Mouse (Mus musculus) thymus, postnatal 36 days (tissue): ENCODE results near the gene Rhbdl1.
"Not testable (repeated sequence)": the region's sequence is repeated elsewhere in the genome, so short reads cannot be mapped to it uniquely, and the experiment has no call there.

Experiments used
- DNase-seq, 2 experiments: peaks; one replicate each; pipeline ENCODE4 v3.0.0; 2022; ENCODE audit warnings: mixed read lengths in 2 of 2

Rhbdl1 gene

DNA sequence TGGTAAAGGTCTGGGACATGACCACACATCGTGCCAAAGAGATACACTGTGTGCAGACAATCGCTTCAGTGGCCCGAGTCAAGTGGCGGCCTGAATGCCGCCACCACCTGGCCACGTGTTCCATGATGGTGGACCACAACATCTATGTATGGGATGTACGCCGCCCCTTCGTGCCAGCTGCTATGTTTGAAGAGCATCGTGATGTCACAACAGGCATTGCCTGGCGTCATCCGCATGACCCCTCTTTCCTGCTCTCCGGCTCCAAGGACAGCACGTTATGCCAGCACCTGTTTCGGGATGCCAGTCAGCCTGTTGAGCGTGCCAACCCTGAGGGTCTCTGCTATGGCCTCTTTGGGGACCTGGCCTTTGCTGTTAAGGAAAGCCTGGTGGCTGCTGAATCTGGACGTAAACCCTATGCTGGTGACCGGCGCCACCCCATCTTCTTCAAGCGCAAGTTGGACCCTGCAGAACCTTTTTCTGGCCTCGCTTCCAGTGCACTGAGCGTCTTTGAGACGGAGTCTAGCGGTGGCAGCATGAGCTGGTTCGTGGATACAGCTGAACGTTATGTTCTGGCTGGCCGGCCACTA is 11.0 kb downstream of the Rhbdl1 start:
- DNase-seq: no peak

DNA sequence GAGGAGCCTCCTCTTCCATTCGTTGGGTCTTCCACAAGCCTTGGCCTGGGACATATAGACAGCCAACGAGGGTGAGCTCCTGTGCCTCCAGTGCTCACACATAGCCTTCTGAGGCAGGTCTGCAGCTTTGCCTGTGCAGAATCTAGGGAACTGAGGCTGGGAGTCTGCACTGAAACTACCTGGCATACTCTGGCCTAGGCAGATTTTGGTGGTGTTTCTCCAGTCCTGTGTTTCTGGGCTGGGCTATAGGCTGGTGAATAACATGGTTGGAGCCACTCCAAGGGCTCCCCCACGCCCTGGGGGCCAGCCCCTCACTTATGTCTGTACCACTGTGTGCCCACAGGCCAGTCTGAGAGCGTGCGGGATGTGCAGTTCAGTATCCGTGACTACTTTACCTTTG is 11.8 kb downstream of the Rhbdl1 start:
- no peak for DNase-seq

GRCm38 (mm10) chr17:25824362-25825142 is 12.5 kb downstream of the Rhbdl1 start:
- DNase-seq: no peak

DNA sequence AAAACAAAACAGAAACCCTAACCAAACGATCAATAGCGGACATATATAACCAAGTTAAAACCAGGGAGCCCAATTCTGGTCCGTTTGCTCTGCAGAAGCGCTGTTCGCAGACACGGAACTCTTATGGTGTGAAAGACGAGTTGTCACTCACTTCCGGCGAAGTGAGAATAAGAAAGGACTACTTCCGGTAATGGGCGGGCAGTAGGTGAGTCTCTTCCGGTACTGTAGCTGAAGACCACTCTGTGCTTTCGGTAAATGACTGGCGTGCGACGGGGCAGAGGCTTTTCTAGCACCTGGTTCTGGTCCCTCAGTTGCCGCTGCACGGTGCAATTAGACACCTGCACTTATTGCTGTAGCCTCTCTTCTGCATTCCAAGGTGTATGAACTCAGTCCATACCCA is 13.6 kb downstream of the Rhbdl1 start, which contains the start of gene Wdr24:
Gene Wdr24 (plus strand): TSS at position 176 of the 400 bp plus-strand sequence.
- peak; percentile 73 to 75 for DNase-seq

GRCm38 (mm10) chr17:25818851-25819780 is 18.0 kb downstream of the Rhbdl1 start:
- DNase-seq: peak in 1 of 2 experiments; percentile 11

DNA sequence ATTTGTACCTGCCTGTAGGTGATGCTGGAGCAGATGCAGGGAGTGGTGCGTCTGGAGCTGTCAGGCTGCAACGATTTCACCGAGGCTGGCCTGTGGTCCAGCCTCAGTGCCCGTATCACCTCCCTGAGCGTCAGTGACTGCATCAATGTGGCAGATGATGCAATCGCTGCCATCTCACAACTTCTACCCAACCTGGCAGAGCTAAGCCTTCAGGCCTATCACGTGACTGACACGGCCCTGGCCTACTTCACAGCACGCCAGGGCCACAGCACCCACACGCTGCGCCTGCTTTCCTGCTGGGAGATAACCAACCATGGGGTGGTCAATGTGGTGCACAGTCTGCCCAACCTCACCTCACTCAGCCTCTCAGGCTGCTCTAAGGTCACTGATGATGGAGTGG is 19.4 kb downstream of the Rhbdl1 start:
- no peak for DNase-seq

- peak; percentile 72 to 79 for DNase-seq
Observed at GRCm38 (mm10) chr17:25813471-25813870, 23.6 kb downstream of the Rhbdl1 start.

DNA sequence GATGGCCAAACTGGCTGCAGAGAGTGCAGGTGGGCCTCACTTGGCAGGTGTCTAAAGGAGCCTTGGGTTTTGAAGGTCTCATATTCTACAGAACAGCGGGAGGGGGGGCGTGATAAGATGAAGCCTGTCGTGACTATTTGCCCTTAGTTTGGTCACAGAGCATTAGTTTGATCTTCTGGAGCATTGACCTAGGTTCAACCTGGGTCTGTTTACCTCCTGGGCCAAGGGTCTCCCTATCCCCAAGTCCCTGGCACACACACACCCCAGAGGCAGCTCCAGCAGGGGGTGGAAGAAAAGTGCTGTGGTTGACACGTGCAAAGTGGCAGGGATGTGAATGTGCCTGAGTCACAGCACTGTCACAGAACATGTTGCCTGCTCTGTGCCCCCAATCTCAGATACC is 26.2 kb downstream of the Rhbdl1 start:
- no peak for DNase-seq

GRCm38 (mm10) chr17:25809606-25810340 is 27.3 kb downstream of the Rhbdl1 start:
- no peak for DNase-seq

GRCm38 (mm10) chr17:25808789-25809605 is 28.1 kb downstream of the Rhbdl1 start, which contains the start of gene Fbxl16:
Fbxl16 (plus strand) TSS chr17:25809085.
- peak in 1 of 2 experiments; percentile 28 for DNase-seq

DNA sequence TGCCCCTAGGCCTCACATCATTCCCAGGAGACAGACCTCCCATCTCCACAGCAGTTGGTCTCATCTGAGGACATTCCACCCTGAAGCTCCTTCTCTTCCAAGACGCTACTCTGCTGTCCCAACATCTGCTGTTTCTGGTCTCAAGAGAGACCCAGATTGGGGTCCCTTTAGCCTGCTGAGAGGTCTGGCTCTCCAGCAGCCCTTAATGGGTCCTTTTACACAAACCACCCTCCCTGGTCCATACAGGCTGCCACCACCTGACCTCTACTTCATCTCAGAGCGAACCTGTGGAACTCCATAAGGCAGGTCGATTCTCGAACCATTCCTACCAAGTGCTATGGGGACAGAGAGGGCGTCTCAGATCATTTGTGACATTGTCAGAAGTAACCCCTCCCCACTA is 29.1 kb downstream of the Rhbdl1 start:
- no peak for DNase-seq

DNA sequence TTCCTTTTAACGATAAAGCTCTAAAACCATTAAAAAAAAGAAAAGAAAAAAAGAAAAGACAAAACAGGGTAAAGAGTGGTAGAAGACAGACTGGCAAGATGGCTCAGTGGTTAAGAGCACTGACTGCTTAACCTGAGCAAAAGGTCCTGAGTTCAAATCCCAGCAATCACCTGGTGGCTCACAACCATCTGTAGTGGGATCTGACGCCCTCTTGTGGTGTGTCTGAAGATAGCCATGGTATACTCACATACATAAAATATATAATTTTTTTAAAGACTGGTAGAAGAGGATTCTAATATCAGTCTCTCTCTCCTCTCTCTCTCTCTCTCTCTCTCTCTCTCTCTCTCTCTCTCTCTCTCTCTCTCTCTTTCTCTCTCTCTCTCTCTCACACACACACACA is 29.6 kb downstream of the Rhbdl1 start:
- not testable (repeated sequence) for DNase-seq

GRCm38 (mm10) chr17:25806507-25806906 is 30.6 kb downstream of the Rhbdl1 start:
- no peak for DNase-seq

DNA sequence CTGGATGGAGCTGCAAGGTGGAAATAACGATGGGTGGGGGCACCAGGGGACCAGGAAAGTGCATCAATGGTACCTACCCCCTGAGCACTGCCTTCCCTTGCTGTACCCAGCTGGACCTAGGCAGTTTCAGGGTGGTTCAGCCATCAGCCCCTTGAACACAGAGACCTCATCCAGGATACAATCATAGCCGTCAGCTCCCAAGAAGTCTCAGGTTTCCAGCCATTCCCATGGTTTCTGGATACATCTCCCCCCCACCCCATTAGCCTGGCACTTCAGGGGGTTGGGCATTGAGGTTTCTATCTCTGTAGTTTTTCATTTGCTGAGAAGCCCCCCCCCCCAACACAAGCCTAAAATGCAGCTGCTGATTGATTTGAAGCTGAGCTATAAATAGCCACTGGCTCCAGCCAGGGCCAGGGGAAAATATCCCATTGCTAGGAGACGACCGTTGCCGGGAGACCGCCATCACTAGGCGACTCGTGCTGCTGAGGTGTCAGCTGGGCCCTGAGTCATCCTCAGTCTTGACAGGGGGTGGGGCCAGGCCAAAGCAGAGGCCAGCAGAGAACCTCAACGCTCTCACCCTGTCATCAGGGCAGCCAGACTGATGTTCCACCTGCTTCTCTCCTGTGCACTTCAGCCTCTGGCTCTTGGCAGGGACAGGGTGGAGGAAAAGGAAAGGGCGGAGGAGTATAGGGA is 34.1 kb downstream of the Rhbdl1 start:
- no peak for DNase-seq

GRCm38 (mm10) chr17:25801029-25801428 is 36.1 kb downstream of the Rhbdl1 start:
- DNase-seq: peak; percentile 68 to 70

DNA sequence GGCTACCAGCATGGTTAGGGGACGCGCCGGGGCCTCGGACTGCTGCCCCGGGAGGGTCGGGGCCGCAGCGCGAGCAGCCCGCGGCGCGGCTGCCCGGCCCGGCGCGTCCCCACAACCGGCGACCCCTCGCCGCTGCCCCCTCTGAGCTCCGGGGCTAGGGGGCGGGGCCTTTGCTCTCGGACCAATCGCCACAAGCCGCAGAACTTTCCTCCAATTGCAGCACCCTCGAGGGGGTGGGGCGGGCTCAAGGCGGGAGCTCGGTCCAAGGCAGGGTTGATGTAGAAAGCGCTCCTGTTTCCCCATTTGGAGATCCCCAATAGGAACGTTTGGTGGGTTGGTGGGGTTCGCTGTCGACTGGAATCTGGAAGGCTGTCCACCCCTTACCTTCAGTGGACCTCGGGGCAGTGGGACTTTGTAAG is 40.1 kb downstream of the Rhbdl1 start, which contains the start of gene Metrn:
Gene Metrn (minus strand): TSS at position 186 of the 419 bp plus-strand sequence.
- DNase-seq: peak; percentile 91 to 93

DNA sequence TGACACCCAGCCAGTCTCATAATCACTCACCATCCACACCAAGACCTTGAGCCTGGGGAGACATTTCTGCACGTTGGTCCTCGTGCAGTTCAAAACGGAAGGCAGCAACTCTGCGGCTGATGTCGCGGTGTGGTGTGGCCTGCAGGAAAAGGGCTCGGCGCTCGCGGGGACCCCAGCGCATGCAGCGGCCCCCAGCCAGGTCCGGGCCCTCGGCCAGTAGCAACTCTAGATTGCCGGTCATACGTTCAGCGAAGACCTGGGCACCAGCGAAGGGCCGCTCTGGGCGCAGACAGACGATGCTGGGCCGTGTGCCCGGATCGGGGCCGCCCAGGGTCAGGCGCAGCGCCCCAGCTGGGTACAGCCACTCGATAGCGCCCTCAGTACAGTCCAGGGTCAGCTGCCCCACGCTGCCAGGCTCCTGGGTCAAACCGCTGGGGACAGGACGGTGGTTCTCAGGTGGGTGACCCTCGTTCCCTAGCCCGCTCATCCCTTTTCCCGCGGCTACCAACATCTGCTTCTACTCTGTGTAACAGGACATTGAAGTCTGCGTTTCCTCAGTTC is 40.8 kb downstream of the Rhbdl1 start:
- peak in 1 of 2 experiments; percentile 30 for DNase-seq

- no peak for DNase-seq
Observed at GRCm38 (mm10) chr17:25795609-25796092, 41.4 kb downstream of the Rhbdl1 start, which contains the start of gene AC134908.4. AC134908.4 (minus strand) TSS chr17:25795659.

DNA sequence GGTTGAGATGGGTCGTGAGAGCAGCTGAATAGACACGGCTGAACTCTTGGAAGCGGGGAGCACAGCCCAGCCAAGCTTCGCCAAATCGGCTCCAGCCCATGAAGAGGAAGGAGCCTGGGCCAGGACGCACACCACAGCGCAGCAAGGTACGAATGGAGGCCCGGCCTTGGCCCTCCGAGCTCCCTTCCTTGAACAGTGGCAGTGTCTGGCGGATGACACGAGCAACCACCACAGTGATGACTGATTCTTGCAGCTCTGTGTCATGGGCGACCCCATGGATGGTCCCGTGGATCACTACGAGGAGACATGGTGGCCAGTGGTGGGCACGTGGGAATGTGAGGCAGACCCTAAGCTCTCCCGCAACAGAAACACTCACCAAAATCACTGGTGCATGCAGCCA is 42.1 kb downstream of the Rhbdl1 start:
- no peak for DNase-seq

DNA sequence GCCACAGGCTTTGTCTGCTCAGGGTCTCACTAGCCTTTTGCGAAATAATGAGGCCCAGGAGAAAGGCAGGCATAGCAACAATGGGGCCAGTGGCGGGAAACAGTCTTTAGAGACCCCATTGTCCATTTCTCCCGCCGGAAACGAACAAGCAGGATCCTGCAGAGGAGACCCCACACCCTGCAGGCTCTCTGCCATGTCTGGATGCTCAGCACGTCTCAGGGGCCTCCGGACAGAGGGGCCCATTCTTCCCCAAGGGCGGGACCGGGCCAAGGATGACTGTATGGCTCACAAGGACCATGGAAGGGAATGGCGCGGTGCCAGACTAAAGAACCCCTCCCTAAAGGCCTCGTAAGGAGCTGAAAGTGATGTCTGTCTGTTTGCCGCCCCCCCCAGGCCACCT is 42.9 kb downstream of the Rhbdl1 start:
- DNase-seq: no peak
